Mouse (Mus musculus): ENCODE data around the gene Olfr1248. TPM values are rescaled to one million over a fixed set of nuclear protein-coding genes. Genes with fewer than 3 reads are reported as not detected.
"Not testable (repeated sequence)": the region's sequence is repeated elsewhere in the genome, so short reads cannot be mapped to it uniquely, and the experiment has no call there.

The Olfr1248 gene
- not detected in 2 replicates for polyA plus RNA-seq (2014; fragmentation: Nextera tagmentation; extraction: Ambion mirVana)

DNA sequence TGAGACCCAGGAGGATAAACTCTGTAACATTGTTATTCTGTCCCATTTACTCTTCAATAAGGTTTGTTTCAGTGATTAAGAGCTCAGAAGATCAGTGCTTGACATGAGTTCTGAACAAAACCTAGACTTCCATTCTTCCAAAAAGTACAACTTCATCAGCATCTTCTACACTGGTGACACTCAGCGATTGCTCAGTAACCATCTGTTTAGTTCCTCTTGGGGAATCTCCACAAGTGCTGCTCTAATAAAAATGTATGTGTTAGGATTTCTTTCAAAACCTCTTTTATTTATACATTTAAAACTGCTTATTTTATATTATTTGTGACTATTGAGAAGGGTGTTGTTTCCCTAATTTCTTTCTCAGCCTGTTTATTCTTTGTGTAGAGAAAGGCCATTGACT, at the start of gene Olfr1248:
TSS of gene Olfr1248 (minus strand) at position 101 of the 400 bp plus-strand sequence.
- not testable (repeated sequence) for H3K4me2 ChIP-seq (ENCODE audit: low read depth, low read length); ATAC-seq (ENCODE audit: low read depth); H3K4me1 ChIP-seq (ENCODE audit: control insufficient read depth, insufficient read depth, low read length); H3K4me3 ChIP-seq (ENCODE audit: low read depth, low read length); H3K27me3 ChIP-seq (ENCODE audit: control insufficient read depth, insufficient read depth, low read length); H3K9me3 ChIP-seq (ENCODE audit: control insufficient read depth, low read length); H3K9ac ChIP-seq (replicated peaks; ENCODE audit: low read depth, low read length); H3K27ac ChIP-seq (ENCODE audit: low read depth, low read length); H3K36me3 ChIP-seq (ENCODE audit: control insufficient read depth, insufficient read depth, low read length)
- WGBS = 96% methylated on average over 1 of the region's 1 CpGs

DNA sequence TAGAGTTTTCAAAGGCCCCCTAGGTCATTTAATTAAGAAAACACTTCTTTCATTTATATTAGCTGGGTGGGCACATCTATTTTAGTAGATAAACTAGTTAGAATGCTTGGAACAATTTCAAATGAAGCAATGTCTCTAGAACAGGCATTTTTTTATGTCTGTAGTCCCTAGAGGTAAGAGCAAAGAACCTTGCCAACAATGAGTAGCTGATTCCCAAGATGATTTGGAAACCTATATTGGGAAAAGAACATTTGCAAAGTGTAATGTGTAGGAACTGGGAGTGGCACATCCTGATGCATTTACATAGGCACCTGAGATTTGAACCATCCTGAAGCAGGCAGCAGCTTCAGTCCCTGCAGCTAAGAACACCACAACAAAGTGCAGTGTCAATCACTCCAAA, 43.3 kb upstream of the Olfr1248 start, which contains the start of gene Olfr1250:
TSS of gene Olfr1250 (minus strand) at position 101 of the 400 bp plus-strand sequence.
- ATAC-seq (ENCODE audit: low read depth) = no peak
- no peaks in the 10 kb centered on the region for H3K9me3 ChIP-seq (ENCODE audit: control insufficient read depth, low read length)
- H3K27me3 ChIP-seq (ENCODE audit: control insufficient read depth, insufficient read depth, low read length) = no peaks in the 10 kb centered on the region
- no peak within 1 kb of the TSS for H3K27ac ChIP-seq (ENCODE audit: low read depth, low read length)
- H3K4me3 ChIP-seq (ENCODE audit: low read depth, low read length) = no peak within 1 kb of the TSS
- no peaks in the 10 kb centered on the region for H3K36me3 ChIP-seq (ENCODE audit: control insufficient read depth, insufficient read depth, low read length)
- no peak within 1 kb of the TSS for H3K9ac ChIP-seq (replicated peaks; ENCODE audit: low read depth, low read length)
- no peaks in the 10 kb centered on the region for H3K4me1 ChIP-seq (ENCODE audit: control insufficient read depth, insufficient read depth, low read length)
- H3K4me2 ChIP-seq (ENCODE audit: low read depth, low read length) = no peak within 1 kb of the TSS

DNA sequence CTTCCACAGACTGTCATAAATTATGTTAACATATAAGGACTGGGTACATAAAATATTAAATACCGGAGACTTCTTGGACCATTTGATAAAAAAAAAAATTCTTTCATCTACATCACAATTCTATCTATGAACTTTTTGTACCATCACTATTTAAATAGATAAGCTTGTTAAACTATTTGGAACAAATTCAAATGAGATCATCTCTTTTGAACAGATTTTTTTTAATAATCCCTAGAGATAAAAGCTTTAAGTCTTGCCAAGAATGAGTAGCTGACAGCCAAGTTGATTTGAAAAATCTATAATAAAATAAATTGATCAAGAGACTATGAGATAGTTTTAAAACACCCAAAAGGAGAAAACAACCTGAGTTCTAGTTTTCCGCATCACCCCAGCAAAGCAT, 16.8 kb upstream of the Olfr1248 start, which contains the start of gene Olfr1249:
TSS of gene Olfr1249 (minus strand) at position 101 of the 400 bp plus-strand sequence.
- Histone ChIP-seq H3K9me3 (ENCODE audit: control insufficient read depth, low read length) (no peaks in the 10 kb centered on the region), H3K27ac (ENCODE audit: low read depth, low read length) (no peak within 1 kb of the TSS), H3K4me1 (ENCODE audit: control insufficient read depth, insufficient read depth, low read length) (no peaks in the 10 kb centered on the region), H3K4me3 (ENCODE audit: low read depth, low read length) (no peak within 1 kb of the TSS), H3K27me3 (ENCODE audit: control insufficient read depth, insufficient read depth, low read length) (no peaks in the 10 kb centered on the region), H3K4me2 (ENCODE audit: low read depth, low read length) (no peak within 1 kb of the TSS), H3K9ac (replicated peaks; ENCODE audit: low read depth, low read length) (no peak within 1 kb of the TSS), H3K36me3 (ENCODE audit: control insufficient read depth, insufficient read depth, low read length) (no peaks in the 10 kb centered on the region)
- no peak for ATAC-seq (ENCODE audit: low read depth)
- 92% methylated on average over 2 of the region's 2 CpGs for WGBS

DNA sequence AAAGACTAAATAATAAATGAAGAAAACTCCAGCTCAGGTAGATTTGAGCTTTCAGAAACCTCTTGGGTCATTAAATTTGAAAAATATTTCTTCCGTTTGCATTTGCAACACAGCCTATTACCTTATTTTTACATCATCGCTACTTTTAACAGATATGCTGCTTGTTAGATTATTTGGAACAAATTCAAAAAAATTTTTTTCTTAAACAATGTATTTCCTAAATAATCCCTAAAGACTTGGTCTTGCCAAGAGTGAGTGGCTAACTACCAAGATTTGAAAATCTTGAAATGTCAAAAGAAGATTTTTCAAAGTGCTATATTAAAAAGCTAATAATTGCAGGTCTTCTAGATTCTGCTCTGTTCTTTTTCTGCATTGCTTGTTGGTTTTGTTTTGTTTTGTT, 4.0 kb downstream of the Olfr1248 start, which contains the start of gene Olfr1247:
TSS of gene Olfr1247 (minus strand) at position 101 of the 400 bp plus-strand sequence.
- Histone ChIP-seq H3K4me2 (ENCODE audit: low read depth, low read length) (no peak within 1 kb of the TSS), H3K4me1 (ENCODE audit: control insufficient read depth, insufficient read depth, low read length) (no peaks in the 10 kb centered on the region), H3K9me3 (ENCODE audit: control insufficient read depth, low read length) (no peaks in the 10 kb centered on the region), H3K4me3 (ENCODE audit: low read depth, low read length) (no peak within 1 kb of the TSS), H3K27me3 (ENCODE audit: control insufficient read depth, insufficient read depth, low read length) (no peaks in the 10 kb centered on the region), H3K9ac (replicated peaks; ENCODE audit: low read depth, low read length) (no peak within 1 kb of the TSS), H3K27ac (ENCODE audit: low read depth, low read length) (no peak within 1 kb of the TSS), H3K36me3 (ENCODE audit: control insufficient read depth, insufficient read depth, low read length) (no peaks in the 10 kb centered on the region)
- 94% methylated on average over 2 of the region's 2 CpGs for WGBS
- ATAC-seq (ENCODE audit: low read depth) = no peak

DNA sequence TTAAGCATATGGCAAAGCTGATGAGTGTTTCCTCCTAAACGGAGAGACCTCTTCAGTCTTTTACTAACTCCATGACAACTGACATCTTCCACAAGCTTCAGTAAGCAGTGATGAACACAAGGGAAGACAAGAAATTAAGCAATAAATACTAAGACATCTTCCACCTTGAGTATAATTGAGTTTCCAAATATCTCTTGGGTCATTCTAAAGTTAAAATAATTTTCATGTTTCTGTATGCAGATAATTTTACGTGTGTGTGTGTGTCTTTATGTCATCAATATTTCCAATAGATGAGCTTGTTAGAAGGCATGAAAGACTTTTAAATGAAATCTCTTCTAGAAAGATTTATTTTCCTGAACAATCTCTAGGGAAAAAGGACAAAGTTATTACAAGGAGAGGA, 25.0 kb downstream of the Olfr1248 start, which contains the start of gene Olfr1246:
TSS of gene Olfr1246 (minus strand) at position 101 of the 400 bp plus-strand sequence.
- Histone ChIP-seq H3K4me3 (ENCODE audit: low read depth, low read length) (no peak within 1 kb of the TSS), H3K4me2 (ENCODE audit: low read depth, low read length) (no peak within 1 kb of the TSS), H3K9ac (replicated peaks; ENCODE audit: low read depth, low read length) (no peak within 1 kb of the TSS), H3K27ac (ENCODE audit: low read depth, low read length) (no peak within 1 kb of the TSS), H3K36me3 (ENCODE audit: control insufficient read depth, insufficient read depth, low read length) (no peaks in the 10 kb centered on the region), H3K4me1 (ENCODE audit: control insufficient read depth, insufficient read depth, low read length) (no peaks in the 10 kb centered on the region), H3K9me3 (ENCODE audit: control insufficient read depth, low read length) (no peaks in the 10 kb centered on the region), H3K27me3 (ENCODE audit: control insufficient read depth, insufficient read depth, low read length) (no peaks in the 10 kb centered on the region)
- ATAC-seq (ENCODE audit: low read depth) = no peak
- WGBS = 88% methylated on average over 2 of the region's 2 CpGs

DNA sequence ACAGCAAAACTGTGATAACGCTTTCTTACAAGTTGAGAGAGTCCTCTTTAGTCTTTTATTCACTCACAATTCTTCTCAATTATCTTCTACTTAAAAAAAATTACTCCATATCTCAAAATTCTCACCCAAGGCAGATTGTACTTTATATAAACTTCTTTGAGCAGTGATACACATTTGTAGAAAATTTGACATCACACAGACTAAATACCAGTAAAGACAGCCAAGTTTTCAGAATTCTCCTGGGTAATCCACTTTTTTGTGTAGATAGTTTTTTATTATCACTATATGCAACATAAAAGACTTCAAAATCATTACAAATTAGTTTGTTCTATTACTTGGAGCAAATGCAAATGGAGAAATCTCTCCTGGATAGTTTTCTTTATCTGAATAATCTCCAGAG, 39.7 kb downstream of the Olfr1248 start, which contains the start of gene Olfr1245:
TSS of gene Olfr1245 (minus strand) at position 101 of the 400 bp plus-strand sequence.
- no peak within 1 kb of the TSS for H3K9ac ChIP-seq (replicated peaks; ENCODE audit: low read depth, low read length)
- ATAC-seq (ENCODE audit: low read depth) = no peak

More for the DNA sequence above, 39.7 kb downstream of the Olfr1248 start, which contains the start of gene Olfr1245:
- Histone ChIP-seq H3K27ac (ENCODE audit: low read depth, low read length) (no peak within 1 kb of the TSS), H3K4me1 (ENCODE audit: control insufficient read depth, insufficient read depth, low read length) (no peaks in the 10 kb centered on the region), H3K4me2 (ENCODE audit: low read depth, low read length) (no peak within 1 kb of the TSS), H3K36me3 (ENCODE audit: control insufficient read depth, insufficient read depth, low read length) (no peaks in the 10 kb centered on the region), H3K9me3 (ENCODE audit: control insufficient read depth, low read length) (no peaks in the 10 kb centered on the region), H3K27me3 (ENCODE audit: control insufficient read depth, insufficient read depth, low read length) (no peaks in the 10 kb centered on the region), H3K4me3 (ENCODE audit: low read depth, low read length) (no peak within 1 kb of the TSS)
- WGBS = 90% methylated on average over 1 of the region's 1 CpGs

Other genes starting within 250 kb of the Olfr1248 start
- not detected in 2 replicates for gene Olfr1238, start 208.6 kb downstream of the Olfr1248 start, polyA plus RNA-seq (2014; fragmentation: Nextera tagmentation; extraction: Ambion mirVana)
- not detected in 2 replicates for gene Olfr1239, start 197.8 kb downstream of the Olfr1248 start, polyA plus RNA-seq (2014; fragmentation: Nextera tagmentation; extraction: Ambion mirVana)
- not detected in 2 replicates for gene Olfr1240, start 175.2 kb downstream of the Olfr1248 start, polyA plus RNA-seq (2014; fragmentation: Nextera tagmentation; extraction: Ambion mirVana)
- not detected in 2 replicates for gene Olfr1241, start 131.1 kb downstream of the Olfr1248 start, polyA plus RNA-seq (2014; fragmentation: Nextera tagmentation; extraction: Ambion mirVana)
- gene Olfr1242, start 119.9 kb downstream of the Olfr1248 start, polyA plus RNA-seq (2014; fragmentation: Nextera tagmentation; extraction: Ambion mirVana) = not detected in 2 replicates
- gene Olfr1243, start 86.8 kb downstream of the Olfr1248 start, polyA plus RNA-seq (2014; fragmentation: Nextera tagmentation; extraction: Ambion mirVana) = not detected in 2 replicates
- gene Olfr1245, start 39.8 kb downstream of the Olfr1248 start, polyA plus RNA-seq (2014; fragmentation: Nextera tagmentation; extraction: Ambion mirVana) = not detected in 2 replicates
- not detected in 2 replicates for gene Olfr1246, start 25.1 kb downstream of the Olfr1248 start, polyA plus RNA-seq (2014; fragmentation: Nextera tagmentation; extraction: Ambion mirVana)
- not detected in 2 replicates for gene Olfr1247, start 4.1 kb downstream of the Olfr1248 start, polyA plus RNA-seq (2014; fragmentation: Nextera tagmentation; extraction: Ambion mirVana)
- gene Olfr1249, start 16.7 kb upstream of the Olfr1248 start, polyA plus RNA-seq (2014; fragmentation: Nextera tagmentation; extraction: Ambion mirVana) = not detected in 2 replicates
- not detected in 2 replicates for gene Olfr1250, start 43.2 kb upstream of the Olfr1248 start, polyA plus RNA-seq (2014; fragmentation: Nextera tagmentation; extraction: Ambion mirVana)
- not detected in 2 replicates for gene Olfr1251, start 53.7 kb upstream of the Olfr1248 start, polyA plus RNA-seq (2014; fragmentation: Nextera tagmentation; extraction: Ambion mirVana)
- not detected in 2 replicates for gene Olfr1252, start 106.8 kb upstream of the Olfr1248 start, polyA plus RNA-seq (2014; fragmentation: Nextera tagmentation; extraction: Ambion mirVana)
- not detected in 2 replicates for gene Olfr1253, start 138.8 kb upstream of the Olfr1248 start, polyA plus RNA-seq (2014; fragmentation: Nextera tagmentation; extraction: Ambion mirVana)
- gene Olfr1254, start 175.4 kb upstream of the Olfr1248 start, polyA plus RNA-seq (2014; fragmentation: Nextera tagmentation; extraction: Ambion mirVana) = not detected in 2 replicates
- not detected in 2 replicates for gene Olfr1255, start 193.8 kb upstream of the Olfr1248 start, polyA plus RNA-seq (2014; fragmentation: Nextera tagmentation; extraction: Ambion mirVana)
- not detected in 2 replicates for gene Olfr1256, start 223.3 kb upstream of the Olfr1248 start, polyA plus RNA-seq (2014; fragmentation: Nextera tagmentation; extraction: Ambion mirVana)
- not detected in 2 replicates for gene Olfr48, start 230.0 kb upstream of the Olfr1248 start, polyA plus RNA-seq (2014; fragmentation: Nextera tagmentation; extraction: Ambion mirVana)

Measured in neural tube, embryonic 14.5 days (tissue).